Mouse (Mus musculus) heart, postnatal 0 days (tissue): ENCODE data around the gene Plekha5. TPM values are rescaled to one million over a fixed set of nuclear protein-coding genes. Genes with fewer than 3 reads are reported as not detected.
"Not testable (repeated sequence)": the region's sequence is repeated elsewhere in the genome, so short reads cannot be mapped to it uniquely, and the experiment has no call there.

Experiments used
- ATAC-seq: fragments of 200-750 bp; cut with Nextera tagmentation; 2 replicates; pipeline ENCODE4 v1.8.0; 2017; ENCODE audit warnings: low read depth, moderate number of reproducible peaks, moderate library complexity; ENCODE audit not compliant: insufficient read depth
- DNase-seq: peaks from one replicate; pipeline ENCODE4 v3.0.0-alpha.2; 2016; ENCODE audit warnings: low spot score
- H3K27ac ChIP-seq: fragments of 300-500 bp; sonication (generic); 2 replicates; pipeline ENCODE4 v1.5.1; 2014; ENCODE audit warnings: low read depth, mild to moderate bottlenecking
- H3K27me3 ChIP-seq: fragments of 300-500 bp; sonication (generic); 2 replicates; pipeline ENCODE4 v1.6.1; 2014; ENCODE audit warnings: low read length, mixed read lengths; ENCODE audit not compliant: control insufficient read depth, insufficient read depth
- H3K36me3 ChIP-seq: fragments of 300-500 bp; sonication (generic); replicated peaks from 2 replicates; pipeline ENCODE4 v1.6.1; 2014; ENCODE audit warnings: low read length, mixed read lengths; ENCODE audit not compliant: control insufficient read depth, insufficient read depth
- H3K4me1 ChIP-seq: fragments of 300-500 bp; sonication (generic); 2 replicates; pipeline ENCODE4 v1.6.1; 2014; ENCODE audit warnings: antibody characterized with exemption; ENCODE audit not compliant: control insufficient read depth, insufficient read depth
- H3K4me2 ChIP-seq: fragments of 300-500 bp; sonication (generic); 2 replicates; pipeline ENCODE4 v1.6.1; 2014; ENCODE audit warnings: low read depth, mild to moderate bottlenecking, low read length, moderate library complexity
- H3K4me3 ChIP-seq: fragments of 300-500 bp; sonication (generic); 2 replicates; pipeline ENCODE4 v1.5.1; 2014; ENCODE audit warnings: low read depth, low read length
- H3K9ac ChIP-seq: fragments of 300-500 bp; sonication (generic); replicated peaks from 2 replicates; pipeline ENCODE4 v1.6.1; 2014; ENCODE audit warnings: low read depth, low read length, mixed read lengths
- H3K9me3 ChIP-seq: fragments of 300-500 bp; sonication (generic); replicated peaks from 2 replicates; pipeline ENCODE4 v1.6.1; 2016; ENCODE audit warnings: low read length; ENCODE audit not compliant: control insufficient read depth
- CTCF ChIP-seq: IDR thresholded peaks from 2 replicates; pipeline ENCODE4 v1.5.1; 2016; ENCODE audit warnings: antibody characterized with exemption, control low read depth, low read depth
- EP300 ChIP-seq: IDR thresholded peaks from 2 replicates; pipeline ENCODE4 v1.6.1; 2016; ENCODE audit warnings: antibody characterized with exemption, low read depth
- WGBS: fragments of 180-500 bp; shearing (Covaris S2); extraction: QIAGEN DNeasy Blood & Tissue Kit; methylation state at CpG from one replicate; pipeline ENCODE4 v1.1.7; 2014; 5-methylcytosine and 5-hydroxymethylcytosine counted together
- polyA plus RNA-seq: library from polyadenylated mRNA; unstranded; fragments of >200 nt; fragmentation: Nextera tagmentation; extraction: Ambion mirVana; gene quantifications from 2 replicates; pipeline ENCODE4 v1.2.1, GENCODE M21; 2015
- total RNA-seq: library from RNA; depleted of rRNA; stranded (reverse); fragments of >200 nt; gene quantifications from 2 replicates; pipeline ENCODE4 v1.2.3, GENCODE M21; 2014; ENCODE audit warnings: low replicate concordance

Plekha5 gene
- total and polyA plus RNA-seq, 2 experiments from 2014 or later, result 15.4 to 34.0 TPM

DNA sequence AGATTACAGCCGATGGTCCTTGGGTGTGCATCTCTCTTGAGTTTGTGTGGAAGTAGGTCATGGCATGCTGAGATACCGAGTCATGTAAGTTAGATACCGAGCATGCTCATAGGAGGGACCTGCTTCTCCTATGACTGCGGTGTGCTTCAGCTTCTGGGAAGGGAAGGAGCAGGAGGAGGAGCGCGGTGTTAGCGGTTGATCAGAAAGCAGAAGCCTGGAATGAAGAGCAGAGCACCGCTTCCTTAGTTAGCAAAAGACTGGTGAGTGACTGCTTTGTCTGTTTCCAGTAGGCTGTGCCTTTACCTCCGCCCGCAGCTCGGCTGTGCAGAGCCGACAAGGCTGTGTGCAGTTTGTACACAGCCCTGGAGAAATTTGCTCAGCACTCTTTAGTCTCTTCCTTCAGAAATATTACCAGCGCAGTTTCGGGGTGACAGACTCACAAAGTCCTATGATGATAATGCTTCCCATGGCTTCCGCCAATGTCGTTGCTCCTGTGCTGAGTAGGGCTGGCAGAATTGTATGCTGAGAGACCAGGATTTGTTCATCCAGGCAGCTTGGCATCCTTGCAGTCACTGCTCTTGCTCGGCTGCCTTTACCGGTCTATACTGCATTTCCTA is 67.2 kb downstream of the Plekha5 start:
- peak overlapping the region; percentile 52 for H3K4me2 ChIP-seq
- DNase-seq (no peak), ATAC-seq (peak; percentile 36)
- WGBS, result 52% methylated on average over 18 of the region's 18 CpGs
- peaks cover 12% of the 10 kb centered on the region; the same call in 1 of the 2 replicates for H3K4me1 ChIP-seq
- TF ChIP-seq CTCF (no peak), EP300 (no peak)
- peak overlapping the region; percentile 65 for H3K27ac ChIP-seq
- H3K9me3 ChIP-seq, result no peaks in the 10 kb centered on the region
- H3K9ac ChIP-seq, result peak overlapping the region; percentile 33
- H3K4me3 ChIP-seq, result peak overlapping the region; percentile 30
- no peaks in the 10 kb centered on the region for H3K36me3 ChIP-seq
- H3K27me3 ChIP-seq, result no peaks in the 10 kb centered on the region

DNA sequence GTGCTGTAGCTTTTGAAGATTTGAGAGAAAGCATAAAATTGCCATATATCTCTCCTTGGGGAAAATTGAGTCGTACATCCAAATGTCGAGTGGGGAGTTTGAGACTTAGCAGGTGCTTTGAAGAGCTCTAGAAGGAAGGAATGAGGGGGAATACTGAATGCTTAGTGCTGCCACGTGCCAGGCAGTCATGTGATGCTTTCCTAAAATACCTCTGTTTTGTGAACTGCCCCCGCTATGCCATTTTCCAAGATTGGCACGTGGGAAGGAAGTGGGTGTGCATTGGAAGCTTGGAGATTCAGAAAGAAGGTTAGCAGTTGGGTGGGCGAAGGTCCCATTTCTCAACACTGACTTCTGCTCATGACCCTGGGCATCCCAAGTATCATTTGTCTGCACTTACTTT is 68.2 kb downstream of the Plekha5 start:
- 29% methylated on average over 6 of the region's 6 CpGs for WGBS
- Histone ChIP-seq H3K4me2 (no peak overlapping the region), H3K9ac (no peak overlapping the region), H3K9me3 (no peaks in the 10 kb centered on the region), H3K36me3 (no peaks in the 10 kb centered on the region), H3K27me3 (no peaks in the 10 kb centered on the region), H3K4me1 (peaks cover 9% of the 10 kb centered on the region; the same call in 1 of the 2 replicates), H3K27ac (0 out of 2 replicates have a peak overlapping the region, but pooled peaks have one; percentile 20), H3K4me3 (no peak overlapping the region)
- no peak for TF ChIP-seq EP300
- no peak for TF ChIP-seq CTCF
- ATAC-seq, result no peak
- no peak for DNase-seq

GRCm38 (mm10) chr6:140498074-140498473 is 74.2 kb downstream of the Plekha5 start:
- no peak for ATAC-seq
- Histone ChIP-seq H3K27ac (no peak overlapping the region), H3K9me3 (no peaks in the 10 kb centered on the region), H3K4me3 (no peak overlapping the region), H3K4me1 (0 out of 2 replicates have a peak, but pooled peaks cover 5% of the 10 kb centered on the region), H3K9ac (no peak overlapping the region), H3K4me2 (no peak overlapping the region), H3K27me3 (no peaks in the 10 kb centered on the region), H3K36me3 (no peaks in the 10 kb centered on the region)
- TF ChIP-seq EP300 (no peak), CTCF (no peak)
- 84% methylated on average over 3 of the region's 3 CpGs for WGBS
- DNase-seq, result no peak

DNA sequence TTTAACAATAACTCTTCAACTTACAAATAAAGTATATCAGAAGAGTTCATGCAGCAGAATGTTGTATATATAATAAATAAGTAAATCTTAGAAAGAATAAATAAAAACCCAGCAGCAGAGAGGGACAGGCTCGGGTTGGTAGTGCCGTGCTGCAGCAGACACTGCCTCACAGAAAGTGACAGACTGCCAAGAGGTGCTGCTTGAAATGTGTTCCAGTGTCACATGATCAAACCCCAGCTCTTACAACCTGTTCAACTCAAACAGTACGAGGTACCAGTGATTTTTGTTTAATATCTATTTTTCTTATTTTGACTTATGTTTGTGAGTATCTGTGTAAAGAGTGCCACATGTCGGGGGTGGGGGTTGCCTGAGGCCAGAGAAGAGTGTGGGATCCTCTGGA is 75.1 kb downstream of the Plekha5 start:
- Histone ChIP-seq H3K9ac (no peak overlapping the region), H3K4me2 (no peak overlapping the region), H3K27me3 (no peaks in the 10 kb centered on the region), H3K4me1 (0 out of 2 replicates have a peak, but pooled peaks cover 5% of the 10 kb centered on the region), H3K36me3 (no peaks in the 10 kb centered on the region), H3K4me3 (no peak overlapping the region), H3K9me3 (no peaks in the 10 kb centered on the region), H3K27ac (no peak overlapping the region)
- ATAC-seq (peak; percentile 57; the same call in 1 of the 2 replicates), DNase-seq (no peak)
- no peak for TF ChIP-seq CTCF
- TF ChIP-seq EP300, result no peak
- 53% methylated on average over 4 of the region's 4 CpGs for WGBS

GRCm38 (mm10) chr6:140500829-140501228 is 77.0 kb downstream of the Plekha5 start:
- WGBS, result 71% methylated on average over 1 of the region's 1 CpGs
- H3K27ac ChIP-seq, H3K36me3 ChIP-seq, H3K4me3 ChIP-seq, ATAC-seq, H3K4me2 ChIP-seq, DNase-seq, H3K27me3 ChIP-seq, H3K9ac ChIP-seq, H3K4me1 ChIP-seq, H3K9me3 ChIP-seq: not testable (repeated sequence)
- peak; percentile 16; the same call in 1 of the 2 replicates for TF ChIP-seq CTCF

DNA sequence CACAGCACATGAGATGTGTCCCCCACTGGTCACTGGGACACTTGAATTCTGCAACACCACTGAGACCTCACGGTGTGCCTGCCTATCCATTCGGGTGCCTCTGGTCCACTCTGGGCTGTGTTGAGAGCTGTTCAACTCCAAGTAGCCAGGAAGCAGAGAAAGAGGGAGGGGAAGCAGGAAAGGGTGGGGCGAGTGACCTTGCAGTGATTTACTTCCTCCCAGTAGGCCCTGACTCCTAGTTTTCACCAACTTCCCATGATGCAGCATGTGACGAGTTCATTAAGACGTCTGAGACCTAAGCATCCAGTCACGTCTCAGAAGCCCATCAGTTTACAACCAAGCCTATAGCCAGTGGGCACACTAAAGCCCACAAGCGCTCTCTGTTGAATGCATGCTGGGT is 78.0 kb downstream of the Plekha5 start:
- H3K27me3 ChIP-seq, result no peaks in the 10 kb centered on the region
- DNase-seq (no peak), ATAC-seq (no peak)
- H3K4me3 ChIP-seq, result no peak overlapping the region
- 0 out of 2 replicates have a peak, but pooled peaks cover 5% of the 10 kb centered on the region for H3K4me1 ChIP-seq
- WGBS, result 81% methylated on average over 7 of the region's 7 CpGs
- no peak overlapping the region for H3K27ac ChIP-seq
- H3K9ac ChIP-seq, result no peak overlapping the region
- TF ChIP-seq CTCF (no peak), EP300 (no peak)
- H3K4me2 ChIP-seq, result no peak overlapping the region
- H3K9me3 ChIP-seq, result no peaks in the 10 kb centered on the region
- no peaks in the 10 kb centered on the region for H3K36me3 ChIP-seq
